Mouse (Mus musculus): ENCODE measurements at regions not wholly inside any gene's neighbourhood (a gene's known extent, or its start where the extent isn't known, plus 50 kb on each side); places are given as distances from the start of the nearest gene placed in this dataset.
"Not testable (repeated sequence)": the region's sequence is repeated elsewhere in the genome, so short reads cannot be mapped to it uniquely, and the experiment has no call there.

GRCm38 (mm10) chr3:111194541-111194940, 943.7 kb upstream of the Prmt6 start:
- DNase-seq = no peak

DNA sequence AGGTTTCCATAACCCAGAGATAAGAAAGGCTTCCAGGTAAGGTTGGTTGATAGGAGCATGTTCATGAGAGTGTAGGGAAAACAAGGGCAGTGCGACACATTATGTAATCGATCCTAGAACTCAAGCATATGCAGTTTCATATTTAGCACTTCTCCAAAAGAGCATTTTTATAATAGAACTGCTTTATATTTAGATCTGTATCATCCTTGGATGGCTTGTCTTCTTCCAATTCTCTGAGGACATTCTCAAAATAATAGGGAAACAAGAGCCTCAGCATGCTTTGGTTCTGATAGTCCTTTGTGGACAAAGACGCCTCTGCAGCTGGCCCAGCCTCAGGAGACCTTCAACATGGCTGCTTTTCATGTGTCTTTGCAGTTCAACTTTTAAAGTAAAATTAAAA, 915.9 kb upstream of the Prmt6 start:
- DNase-seq = no peak

- not testable (repeated sequence) for DNase-seq
These were observed 890.4 kb upstream of the Prmt6 start for GRCm38 (mm10) chr3:111141196-111141595.

DNA sequence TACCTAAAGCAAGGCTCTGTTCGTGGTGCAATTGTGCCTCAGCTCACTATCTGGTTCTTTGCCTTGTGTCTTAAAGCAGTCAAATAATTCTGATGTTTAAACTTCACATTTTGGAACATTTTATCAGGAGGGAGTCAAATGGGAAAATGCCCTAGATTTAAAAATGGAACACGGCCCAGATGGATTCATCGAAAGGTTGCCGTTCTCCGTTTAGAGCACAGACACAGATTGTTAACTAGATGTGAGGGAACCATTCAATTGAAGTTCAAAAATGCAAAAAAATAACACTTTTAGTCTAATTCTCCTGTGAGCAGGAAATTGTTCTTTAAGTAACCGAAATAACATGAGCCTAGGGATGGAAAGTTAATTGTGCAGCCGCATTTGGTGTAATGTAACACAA, 858.2 kb upstream of the Prmt6 start:
- no peak for DNase-seq

GRCm38 (mm10) chr3:111102646-111103045, 851.8 kb upstream of the Prmt6 start:
- no peak for DNase-seq

GRCm38 (mm10) chr3:111074311-111074710, 823.5 kb upstream of the Prmt6 start:
- no peak for DNase-seq

DNA sequence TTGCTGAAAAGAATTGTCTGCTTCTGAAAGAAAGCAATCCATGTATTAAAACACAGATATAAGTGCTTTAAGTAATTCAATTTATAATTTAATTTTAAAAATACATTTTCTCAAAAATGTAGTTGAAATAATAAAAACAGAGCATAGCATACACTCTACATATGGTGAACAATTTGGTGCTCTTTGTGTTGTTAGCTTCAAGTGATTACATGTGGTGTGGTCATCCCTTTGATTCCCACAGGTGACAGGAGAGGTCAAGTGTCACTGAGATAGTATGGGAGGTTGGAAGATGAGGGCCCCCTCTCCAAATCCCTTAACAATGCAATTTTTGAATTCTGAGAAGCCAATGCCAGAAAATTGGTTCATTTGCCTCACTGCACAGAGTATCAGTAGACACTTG, 819.5 kb upstream of the Prmt6 start:
- no peak for DNase-seq

- DNase-seq = no peak
These were observed 819.0 kb upstream of the Prmt6 start for GRCm38 (mm10) chr3:111069843-111070242.

DNA sequence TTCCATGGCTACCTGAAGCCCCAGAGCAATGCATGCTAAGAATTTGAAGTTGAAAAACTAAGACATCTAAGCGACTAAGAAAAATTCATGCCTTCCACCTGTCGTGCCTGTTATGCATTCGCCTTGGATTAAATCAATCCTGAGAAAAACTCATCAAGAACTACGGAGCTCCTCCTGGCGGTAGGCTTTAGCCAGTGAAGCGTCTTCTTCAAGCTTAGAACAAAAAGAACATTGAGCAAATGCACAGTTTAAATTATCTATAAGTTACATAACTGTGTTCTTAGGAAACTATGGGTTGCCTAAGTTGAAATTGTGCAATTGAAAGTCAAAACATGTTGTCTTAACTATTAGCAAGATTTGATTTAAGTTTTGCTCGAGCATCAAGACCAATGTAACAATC, 818.4 kb upstream of the Prmt6 start:
- DNase-seq = peak; percentile 2

- DNase-seq = no peak
These were observed 798.8 kb upstream of the Prmt6 start for GRCm38 (mm10) chr3:111049638-111050037.
